Mouse (Mus musculus): Measurements from ENCODE around the gene F12. TPM values are rescaled to one million over a fixed set of nuclear protein-coding genes. Genes with fewer than 3 reads are reported as not detected.

The F12 gene
- polyA plus RNA-seq, 1 experiment from 2014 or later, result not detected

- Histone ChIP-seq H3K4me3 (replicated peaks) (no peak overlapping the region), H3K4me2 (no peak overlapping the region), H3K9me3 (no peaks in the 10 kb centered on the region), H3K36me3 (peaks cover 5% of the 10 kb centered on the region), H3K4me1 (replicated peaks) (peaks cover 46% of the 10 kb centered on the region), H3K27ac (no peak overlapping the region), H3K27me3 (no peaks in the 10 kb centered on the region), H3K9ac (replicated peaks) (no peak overlapping the region)
- 40% methylated on average over 13 of the region's 13 CpGs for WGBS
- no peak for ATAC-seq (ENCODE audit: insufficient number of reproducible peaks, insufficient read depth, low FRiP score, low TSS enrichment, low read depth)
These were observed 42.4 kb upstream of the F12 start for GRCm38 (mm10) chr13:55468851-55469560.

- Histone ChIP-seq H3K9me3 (no peaks in the 10 kb centered on the region), H3K4me3 (replicated peaks) (no peak overlapping the region), H3K27ac (0 out of 2 replicates have a peak overlapping the region, but pooled peaks have one; percentile 19), H3K27me3 (no peaks in the 10 kb centered on the region), H3K4me1 (replicated peaks) (peaks cover 34% of the 10 kb centered on the region), H3K9ac (replicated peaks) (no peak overlapping the region), H3K36me3 (peaks cover 19% of the 10 kb centered on the region), H3K4me2 (peak overlapping the region; percentile 93; the same call in 1 of the 2 replicates)
- 80% methylated on average over 5 of the region's 5 CpGs for WGBS
- no peak for ATAC-seq (ENCODE audit: insufficient number of reproducible peaks, insufficient read depth, low FRiP score, low TSS enrichment, low read depth)
These were observed 39.3 kb upstream of the F12 start for GRCm38 (mm10) chr13:55465830-55466440.

GRCm38 (mm10) chr13:55465184-55465583, 38.6 kb upstream of the F12 start:
- peaks cover 27% of the 10 kb centered on the region for H3K36me3 ChIP-seq
- no peak overlapping the region; the same call in 1 of the 2 replicates for H3K27ac ChIP-seq
- peak overlapping the region; percentile 76 for H3K4me3 ChIP-seq (replicated peaks)
- peak overlapping the region; percentile 93 for H3K4me2 ChIP-seq
- no peaks in the 10 kb centered on the region for H3K27me3 ChIP-seq
- no peaks in the 10 kb centered on the region for H3K9me3 ChIP-seq
- 28% methylated on average over 3 of the region's 3 CpGs for WGBS
- ATAC-seq (ENCODE audit: insufficient number of reproducible peaks, insufficient read depth, low FRiP score, low TSS enrichment, low read depth), result no peak
- peak overlapping the region; percentile 80 for H3K9ac ChIP-seq (replicated peaks)
- peaks cover 31% of the 10 kb centered on the region for H3K4me1 ChIP-seq (replicated peaks)

- peaks cover 36% of the 10 kb centered on the region for H3K36me3 ChIP-seq
- peak; percentile 57 for ATAC-seq (ENCODE audit: insufficient number of reproducible peaks, insufficient read depth, low FRiP score, low TSS enrichment, low read depth)
- peak within 1 kb of the TSS; percentile 89 for H3K27ac ChIP-seq
- H3K27me3 ChIP-seq, result no peaks in the 10 kb centered on the region
- H3K9me3 ChIP-seq, result no peaks in the 10 kb centered on the region
- H3K4me2 ChIP-seq, result peak within 1 kb of the TSS; percentile 93
- peak within 1 kb of the TSS; percentile 80 for H3K9ac ChIP-seq (replicated peaks)
- WGBS, result under 1% methylated on average over 82 of the region's 84 CpGs
- H3K4me1 ChIP-seq (replicated peaks), result peaks cover 27% of the 10 kb centered on the region
- H3K4me3 ChIP-seq (replicated peaks), result peak within 1 kb of the TSS; percentile 76
These were observed 37.7 kb upstream of the F12 start, which contains the start of gene Prr7 for GRCm38 (mm10) chr13:55464027-55464884. Gene Prr7, plus strand, starts transcription at chr13:55464267.

DNA sequence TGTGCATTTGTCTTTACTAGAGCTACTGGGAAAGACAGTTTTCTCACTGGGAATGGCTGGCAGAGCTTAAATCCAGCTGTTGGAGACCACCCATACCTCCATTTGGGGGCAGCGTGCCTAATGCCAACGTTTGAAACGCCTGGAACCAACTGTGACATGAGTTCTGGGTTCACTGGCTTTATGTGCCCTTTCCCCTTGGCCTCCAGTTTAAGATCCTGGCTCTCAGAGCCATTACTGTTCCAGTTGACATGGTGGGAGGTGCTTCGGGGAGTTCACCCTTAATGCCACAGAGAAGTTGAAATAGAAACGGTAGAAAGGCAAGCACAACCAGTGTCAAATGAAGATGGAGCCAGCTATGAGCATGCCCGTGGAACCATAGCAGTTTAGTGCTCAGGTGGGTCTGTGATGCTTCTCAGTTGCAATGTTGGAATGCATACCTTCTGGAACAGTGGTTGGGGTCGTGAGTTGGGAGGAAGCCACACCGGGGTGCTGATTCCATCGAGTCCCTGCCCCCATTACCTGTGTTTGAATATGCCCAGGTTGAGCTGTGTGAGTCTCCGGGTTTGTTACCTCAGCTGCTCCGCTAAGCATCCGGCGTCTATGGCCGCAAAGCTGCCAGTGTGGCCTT, 36.9 kb upstream of the F12 start:
- 14% methylated on average over 14 of the region's 14 CpGs for WGBS
- H3K4me3 ChIP-seq (replicated peaks), result peak overlapping the region; percentile 76
- peaks cover 24% of the 10 kb centered on the region for H3K4me1 ChIP-seq (replicated peaks)
- H3K9ac ChIP-seq (replicated peaks), result peak overlapping the region; percentile 80
- H3K27me3 ChIP-seq, result no peaks in the 10 kb centered on the region
- H3K9me3 ChIP-seq, result no peaks in the 10 kb centered on the region
- no peak for ATAC-seq (ENCODE audit: insufficient number of reproducible peaks, insufficient read depth, low FRiP score, low TSS enrichment, low read depth)
- H3K4me2 ChIP-seq, result peak overlapping the region; percentile 93
- peak overlapping the region; percentile 89 for H3K27ac ChIP-seq
- H3K36me3 ChIP-seq, result peaks cover 43% of the 10 kb centered on the region

DNA sequence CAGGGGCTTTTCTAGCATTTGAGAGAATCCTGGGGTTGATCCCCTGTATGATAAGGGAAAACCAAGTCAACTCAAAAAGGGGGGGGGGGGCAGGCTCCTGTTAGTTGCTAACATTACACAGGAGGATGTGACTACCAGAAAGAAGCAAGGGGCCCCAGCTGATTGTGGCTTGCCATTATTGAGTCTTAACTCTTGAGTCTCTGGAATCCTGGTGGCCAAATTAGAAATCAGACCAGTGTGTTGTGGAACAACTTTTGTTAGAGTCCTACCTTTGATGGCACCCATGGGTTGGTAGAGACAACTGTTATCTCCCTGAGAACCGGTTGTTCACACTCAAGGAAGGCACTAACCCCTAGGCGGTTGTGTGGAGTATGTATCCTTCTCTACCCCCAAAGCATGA, 36.4 kb upstream of the F12 start:
- Histone ChIP-seq H3K4me3 (replicated peaks) (no peak overlapping the region), H3K36me3 (peaks cover 49% of the 10 kb centered on the region), H3K4me1 (replicated peaks) (peaks cover 24% of the 10 kb centered on the region), H3K27me3 (no peaks in the 10 kb centered on the region), H3K27ac (no peak overlapping the region; the same call in 1 of the 2 replicates), H3K4me2 (no peak overlapping the region), H3K9ac (replicated peaks) (no peak overlapping the region), H3K9me3 (no peaks in the 10 kb centered on the region)
- WGBS, result 54% methylated on average over 2 of the region's 2 CpGs
- ATAC-seq (ENCODE audit: insufficient number of reproducible peaks, insufficient read depth, low FRiP score, low TSS enrichment, low read depth), result no peak

DNA sequence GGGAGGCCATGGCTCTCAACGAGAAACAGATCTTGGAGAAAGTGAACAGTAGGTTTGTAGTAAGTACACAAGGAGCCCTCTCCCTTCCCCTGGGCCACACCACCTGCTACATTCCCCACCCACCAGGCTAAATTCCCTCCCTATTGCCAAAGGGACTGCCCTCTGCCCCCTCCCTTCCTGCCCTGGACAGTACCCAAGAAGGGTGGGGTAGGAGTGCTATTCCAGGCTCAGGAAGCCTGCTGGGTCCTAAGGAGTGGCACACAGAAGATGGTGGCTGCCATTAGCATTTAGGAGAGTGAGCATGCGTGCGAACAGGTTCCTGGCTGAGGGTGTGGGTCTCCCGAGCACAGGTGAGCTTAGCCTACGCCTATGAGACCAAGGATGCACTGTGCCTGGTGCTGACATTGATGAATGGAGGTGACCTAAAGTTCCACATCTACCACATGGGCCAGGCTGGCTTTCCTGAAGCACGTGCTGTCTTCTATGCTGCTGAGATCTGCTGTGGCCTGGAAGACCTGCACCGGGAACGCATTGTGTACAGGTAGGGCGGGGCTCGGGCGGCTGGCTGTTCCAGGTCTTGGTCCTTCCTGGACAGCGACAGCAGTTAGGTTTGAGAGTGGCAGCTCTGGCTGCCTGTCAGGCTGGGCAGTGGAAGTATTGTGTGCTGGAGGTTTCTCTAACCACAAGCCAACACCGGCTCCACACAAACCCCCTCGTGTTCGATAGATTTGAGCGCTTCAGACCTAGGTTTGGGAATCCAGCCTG, 25.4 kb upstream of the F12 start:
- no peak overlapping the region for H3K9ac ChIP-seq (replicated peaks)
- H3K27me3 ChIP-seq, result no peaks in the 10 kb centered on the region
- ATAC-seq (ENCODE audit: insufficient number of reproducible peaks, insufficient read depth, low FRiP score, low TSS enrichment, low read depth), result no peak
- no peak overlapping the region for H3K4me3 ChIP-seq (replicated peaks)
- H3K9me3 ChIP-seq, result no peaks in the 10 kb centered on the region
- no peak overlapping the region for H3K27ac ChIP-seq
- no peak overlapping the region for H3K4me2 ChIP-seq
- H3K4me1 ChIP-seq (replicated peaks), result peaks cover 10% of the 10 kb centered on the region
- 96% methylated on average over 16 of the region's 16 CpGs for WGBS
- peaks cover 84% of the 10 kb centered on the region for H3K36me3 ChIP-seq

- no peaks in the 10 kb centered on the region for H3K9me3 ChIP-seq
- peaks cover 77% of the 10 kb centered on the region for H3K36me3 ChIP-seq
- H3K27ac ChIP-seq, result no peak overlapping the region
- H3K4me1 ChIP-seq (replicated peaks), result peaks cover 17% of the 10 kb centered on the region
- WGBS, result 90% methylated on average over 10 of the region's 10 CpGs
- H3K27me3 ChIP-seq, result no peaks in the 10 kb centered on the region
- H3K4me2 ChIP-seq, result no peak overlapping the region
- no peak for ATAC-seq (ENCODE audit: insufficient number of reproducible peaks, insufficient read depth, low FRiP score, low TSS enrichment, low read depth)
- no peak overlapping the region for H3K9ac ChIP-seq (replicated peaks)
- no peak overlapping the region for H3K4me3 ChIP-seq (replicated peaks)
These were observed 24.7 kb upstream of the F12 start for GRCm38 (mm10) chr13:55451296-55451695.

DNA sequence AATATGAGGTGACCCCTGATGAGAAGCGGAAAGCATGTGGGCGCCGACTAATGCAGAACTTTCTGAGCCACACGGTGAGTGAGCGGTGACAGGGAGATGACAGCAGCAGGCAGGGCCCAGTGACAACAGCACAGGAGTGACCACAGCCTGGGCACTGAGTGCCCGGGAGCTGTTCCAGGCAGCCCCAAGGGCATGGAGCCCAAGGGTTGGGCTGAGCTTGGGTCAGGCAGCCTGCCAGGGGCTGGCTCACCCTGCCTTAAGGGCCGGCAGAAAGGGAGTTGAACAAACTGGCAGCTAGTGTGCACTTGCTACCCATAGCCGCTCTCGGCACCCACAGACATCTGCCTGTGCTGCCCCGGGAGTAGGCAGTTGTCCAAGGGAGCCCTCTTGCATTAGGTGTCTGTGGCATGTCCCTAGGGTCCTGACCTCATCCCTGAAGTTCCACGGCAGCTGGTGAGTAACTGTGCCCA, 24.0 kb upstream of the F12 start:
- H3K4me1 ChIP-seq (replicated peaks), result peaks cover 21% of the 10 kb centered on the region
- H3K9ac ChIP-seq (replicated peaks), result no peak overlapping the region
- peaks cover 70% of the 10 kb centered on the region for H3K36me3 ChIP-seq
- no peak overlapping the region for H3K4me2 ChIP-seq
- no peak overlapping the region for H3K27ac ChIP-seq
- 92% methylated on average over 11 of the region's 11 CpGs for WGBS
- no peaks in the 10 kb centered on the region for H3K27me3 ChIP-seq
- no peak overlapping the region for H3K4me3 ChIP-seq (replicated peaks)
- ATAC-seq (ENCODE audit: insufficient number of reproducible peaks, insufficient read depth, low FRiP score, low TSS enrichment, low read depth), result no peak
- no peaks in the 10 kb centered on the region for H3K9me3 ChIP-seq

DNA sequence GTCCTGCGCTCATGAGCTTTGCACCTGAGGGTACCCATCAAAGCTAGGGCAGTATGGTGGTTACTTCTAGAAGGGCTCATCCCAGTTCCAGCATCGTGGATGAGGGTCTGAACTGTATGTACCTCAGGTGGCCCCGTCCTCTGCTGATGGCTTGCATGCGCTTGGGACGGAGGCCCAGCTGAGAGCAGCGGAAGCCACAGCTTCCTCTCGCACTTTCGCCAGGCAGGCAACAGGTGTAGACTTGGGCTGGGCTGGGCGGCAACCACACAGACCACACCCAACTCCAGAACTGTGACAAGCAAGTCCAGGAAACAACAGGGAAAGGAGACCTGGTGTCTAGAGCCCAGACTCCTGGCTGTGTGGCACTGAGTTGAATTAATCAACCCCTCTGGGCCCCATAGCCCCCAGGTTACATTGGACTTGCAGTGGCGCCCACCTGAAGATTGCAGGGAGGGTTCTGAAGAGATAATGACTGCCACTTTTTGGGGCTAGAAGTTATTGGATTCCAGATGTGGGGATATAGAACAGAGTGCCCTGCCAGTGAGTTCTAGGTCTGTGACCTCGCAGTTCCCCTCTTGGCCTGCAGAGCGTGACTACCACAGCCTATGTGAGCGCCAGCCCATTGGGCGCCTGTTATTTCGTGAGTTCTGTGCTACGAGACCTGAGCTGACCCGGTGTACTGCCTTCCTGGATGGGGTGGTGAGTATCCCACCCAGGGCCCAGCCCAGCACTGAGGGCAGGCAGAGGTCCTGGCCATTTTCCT, 23.3 kb upstream of the F12 start:
- Histone ChIP-seq H3K4me1 (replicated peaks) (peaks cover 21% of the 10 kb centered on the region), H3K27ac (no peak overlapping the region), H3K9me3 (no peaks in the 10 kb centered on the region), H3K9ac (replicated peaks) (no peak overlapping the region), H3K4me3 (replicated peaks) (no peak overlapping the region), H3K4me2 (no peak overlapping the region), H3K36me3 (peaks cover 63% of the 10 kb centered on the region), H3K27me3 (no peaks in the 10 kb centered on the region)
- 92% methylated on average over 17 of the region's 17 CpGs for WGBS
- no peak for ATAC-seq (ENCODE audit: insufficient number of reproducible peaks, insufficient read depth, low FRiP score, low TSS enrichment, low read depth)

Measured in limb, embryonic 12.5 days (tissue).